9 mouse cellular contexts compared by ENCODE assay signal in the genomic region with DNA sequence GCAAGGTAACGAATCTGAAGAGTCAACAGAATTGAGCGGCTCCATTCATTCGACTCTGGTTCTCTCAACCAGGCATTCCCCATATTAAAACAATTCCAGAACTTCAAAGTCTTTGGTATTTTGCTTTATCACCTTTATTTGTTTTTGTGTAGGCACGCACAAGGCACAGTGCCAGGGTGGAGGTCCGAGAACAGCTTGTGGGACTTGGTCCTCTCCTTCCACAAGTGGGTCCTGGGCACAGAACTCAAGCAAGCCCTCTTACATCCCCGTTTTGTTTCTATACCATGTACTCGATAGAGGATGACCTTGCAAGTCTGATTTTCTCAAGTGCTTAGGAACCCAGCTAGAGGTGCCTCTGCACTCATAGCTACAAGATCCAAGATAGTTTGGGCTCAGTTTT. TPM values are rescaled to one million over a fixed set of nuclear protein-coding genes. Genes with fewer than 3 reads are reported as not detected.
DNase-seq lines count a peak whose midpoint lies in the region; ATAC-seq and TF ChIP-seq lines count a peak whose summit lies in the region.
"Had no signal": no experiment of that assay in that cellular context is flagged by ENCODE, and none has a peak within 500 bp of the region (broad histone marks: within the 10 kb centered on the region; RNA-seq: fewer than 3 reads in every experiment).

No protein-coding gene starts in this region.

- ATAC-seq in erythroblast, adult 5-6 weeks (replicated peaks; ENCODE audit: low FRiP score, poor library complexity, severe bottlenecking) = no peak
- ATAC-seq in liver, embryonic 12.5 days = no peak

- no peak for TF ChIP-seq POLR2A in testis, adult 2 months (IDR thresholded peaks at IDR 0.05; ENCODE audit: control insufficient read depth, low read depth, low read length)

- peaks cover under 1% of the 10 kb centered on the region; the same call in 1 of the 2 replicates for H3K36me3 ChIP-seq in erythroblast, embryonic 14.5 days (ENCODE audit: control insufficient read depth)
- H3K36me3 ChIP-seq in testis, adult 2 months (ENCODE audit: control insufficient read depth, insufficient read depth, low read length) = no peaks in the 10 kb centered on the region
- no peaks in the 10 kb centered on the region for H3K36me3 ChIP-seq in liver, embryonic 12.5 days

- H3K27ac ChIP-seq in testis, adult 2 months (ENCODE audit: control insufficient read depth, insufficient read depth, low read depth, low read length) = peak overlapping the region; percentile 19
- H3K27ac ChIP-seq in liver, embryonic 12.5 days = no peak overlapping the region

- H3K4me3 ChIP-seq in erythroblast, embryonic 14.5 days (replicated peaks) = peak overlapping the region; percentile 56
- peak overlapping the region; percentile 71 for H3K4me3 ChIP-seq in testis, adult 2 months (ENCODE audit: control insufficient read depth, low read depth, low read length)
- peak overlapping the region; percentile 54 for H3K4me3 ChIP-seq in liver, embryonic 12.5 days

- H3K9me3 ChIP-seq in erythroblast, embryonic 14.5 days (ENCODE audit: control insufficient read depth, low read length) = peaks cover 20% of the 10 kb centered on the region; the same call in 1 of the 2 replicates
- H3K9me3 ChIP-seq in liver, embryonic 12.5 days (replicated peaks) = no peaks in the 10 kb centered on the region

- H3K4me1 ChIP-seq in erythroblast, embryonic 14.5 days (ENCODE audit: control insufficient read depth) = peaks cover 30% of the 10 kb centered on the region
- H3K4me1 ChIP-seq in testis, adult 2 months (ENCODE audit: control insufficient read depth, insufficient read depth, low read length) = peaks cover 29% of the 10 kb centered on the region
- H3K4me1 ChIP-seq in liver, embryonic 12.5 days = peaks cover 43% of the 10 kb centered on the region

- DNase-seq in testis, postnatal 10 days (ENCODE audit: low spot score) = no peak
- no peak for DNase-seq in Muller cell, postnatal 12 days (ENCODE audit: inconsistent ontology term)
- DNase-seq in c-Kit-positive CD71-positive TER-119-positive erythroid progenitor cells, embryonic 14.5 days (ENCODE audit: low spot score) = no peak
- no peak for DNase-seq in right cerebral cortex, postnatal 25 days

- 18% methylated on average over 7 of the region's 7 CpGs for WGBS in liver, embryonic 12.5 days (ENCODE audit: insufficient replicate concordance)

- peaks cover 70% of the 10 kb centered on the region for H3K27me3 ChIP-seq in erythroblast, embryonic 14.5 days (ENCODE audit: control insufficient read depth)
- no peaks in the 10 kb centered on the region; the same call in 1 of the 2 replicates for H3K27me3 ChIP-seq in testis, adult 2 months (ENCODE audit: control insufficient read depth, insufficient read depth, low read length)
- peaks cover 69% of the 10 kb centered on the region for H3K27me3 ChIP-seq in liver, embryonic 12.5 days (replicated peaks)

- no peak for TF ChIP-seq CTCF in testis, adult 2 months (IDR thresholded peaks at IDR 0.05; ENCODE audit: control insufficient read depth, insufficient read depth, insufficient replicate concordance, low read depth, low read length)

- H3K4me2 ChIP-seq in liver, embryonic 12.5 days = peak overlapping the region; percentile 66

- peak overlapping the region; percentile 53; the same call in 1 of the 2 replicates for H3K9ac ChIP-seq in liver, embryonic 12.5 days

RNA-seq across cellular contexts. Expression of a gene that starts 1.8 kb away (rescaled TPM):
- 0.02 TPM in 1 of 2 replicates, not detected in the other for polyA plus RNA-seq in erythroblast, embryonic 14.5 days (2012)
- total RNA-seq in erythroblast, adult 5-6 weeks (2015; ENCODE audit: low replicate concordance) = not detected in 2 replicates
- total RNA-seq in erythroblast, adult 5-6 weeks (2017; ENCODE audit: low replicate concordance) = not detected in 2 replicates
- 0.84 and 1.8 TPM in 2 replicates for polyA plus RNA-seq in testis, adult 2 months (2012; rRNA removed)
- 6.6 and 7.9 TPM in 2 replicates for polyA plus RNA-seq in liver, embryonic 12.5 days (2016; fragmentation: Nextera tagmentation; extraction: Ambion mirVana)
- total RNA-seq: layer of hippocampus, postnatal 14 days had no signal

RNA-seq across cellular contexts. Expression of a gene that starts 11.6 kb away (rescaled TPM):
- 0.10 and 0.11 TPM in 2 replicates for polyA plus RNA-seq in erythroblast, embryonic 14.5 days (2012)
- total RNA-seq in erythroblast, adult 5-6 weeks (2015; ENCODE audit: low replicate concordance) = 5.2 and 6.3 TPM in 2 replicates
- 3.1 and 5.4 TPM in 2 replicates for total RNA-seq in erythroblast, adult 5-6 weeks (2017; ENCODE audit: low replicate concordance)
- polyA plus RNA-seq in testis, adult 2 months (2012; rRNA removed) = 1.9 and 2.6 TPM in 2 replicates
- 9.8 TPM in 2 replicates for polyA plus RNA-seq in liver, embryonic 12.5 days (2016; fragmentation: Nextera tagmentation; extraction: Ambion mirVana)

RNA-seq across cellular contexts. Expression of a gene that starts 30.0 kb away (rescaled TPM):
- polyA plus RNA-seq in erythroblast, embryonic 14.5 days (2012) = 0.03 and 0.06 TPM in 2 replicates
- 2.5 and 3.8 TPM in 2 replicates for total RNA-seq in erythroblast, adult 5-6 weeks (2015; ENCODE audit: low replicate concordance)
- 2.2 and 2.5 TPM in 2 replicates for total RNA-seq in erythroblast, adult 5-6 weeks (2017; ENCODE audit: low replicate concordance)
- 54.1 and 69.5 TPM in 2 replicates for polyA plus RNA-seq in testis, adult 2 months (2012; rRNA removed)
- 17.4 and 22.2 TPM in 2 replicates for polyA plus RNA-seq in liver, embryonic 12.5 days (2016; fragmentation: Nextera tagmentation; extraction: Ambion mirVana)

Comparison
In these comparisons a context has a peak if more than half of its experiments do, and no peak if none do; other contexts are left out.
1. RNA of a gene that starts 30.0 kb away (polyA plus RNA-seq): 54.1 to 69.5 TPM in testis, adult 2 months and 17.4 to 22.2 TPM in liver, embryonic 12.5 days; 0.03 to 0.06 TPM in erythroblast, embryonic 14.5 days; every median in the first group is over 10 times any median in the second.
2. Peak in every context shown above with its lines, with median percentiles within 50 percentile points of each other: H3K4me3 ChIP-seq.